Mouse (Mus musculus) stomach, embryonic 16.5 days (tissue): Measurements from ENCODE around the gene Phox2b. TPM values are rescaled to one million over a fixed set of nuclear protein-coding genes. Genes with fewer than 3 reads are reported as not detected.

Source experiments
- ATAC-seq: fragments of 200-750 bp; cut with Nextera tagmentation; 2 replicates; pipeline ENCODE4 v1.8.0; 2017; ENCODE audit warnings: moderate number of reproducible peaks, moderate TSS enrichment; ENCODE audit not compliant: insufficient read depth, low FRiP score
- H3K27ac ChIP-seq: fragments of 300-500 bp; sonication (generic); 2 replicates; pipeline ENCODE4 v1.5.1; 2014; ENCODE audit warnings: low read length
- H3K27me3 ChIP-seq: fragments of 300-500 bp; sonication (generic); 2 replicates; pipeline ENCODE4 v1.6.1; 2014; ENCODE audit warnings: low read length, control low read depth, mixed read lengths; ENCODE audit not compliant: control insufficient read depth, insufficient read depth
- H3K36me3 ChIP-seq: fragments of 300-500 bp; sonication (generic); 2 replicates; pipeline ENCODE4 v1.6.1; 2014; ENCODE audit warnings: low read length; ENCODE audit not compliant: control insufficient read depth, insufficient read depth
- H3K4me1 ChIP-seq: fragments of 300-500 bp; sonication (generic); 2 replicates; pipeline ENCODE4 v1.6.1; 2014; ENCODE audit warnings: low read length, control low read depth, mixed read lengths; ENCODE audit not compliant: control insufficient read depth, insufficient read depth
- H3K4me2 ChIP-seq: fragments of 300-500 bp; sonication (generic); 2 replicates; pipeline ENCODE4 v1.6.1; 2014; ENCODE audit warnings: low read depth, low read length, mixed read lengths
- H3K4me3 ChIP-seq: fragments of 300-500 bp; sonication (generic); replicated peaks from 2 replicates; pipeline ENCODE4 v1.5.1; 2014; ENCODE audit warnings: mild to moderate bottlenecking, low read length
- H3K9ac ChIP-seq: fragments of 300-500 bp; sonication (generic); 2 replicates; pipeline ENCODE4 v1.6.1; 2014; ENCODE audit warnings: low read length
- H3K9me3 ChIP-seq: fragments of 300-500 bp; sonication (generic); replicated peaks from 2 replicates; pipeline ENCODE4 v1.6.1; 2016; ENCODE audit warnings: low read length, control low read depth; ENCODE audit not compliant: control insufficient read depth
- WGBS: fragments of 180-500 bp; shearing (Covaris S2); extraction: QIAGEN DNeasy Blood & Tissue Kit; methylation state at CpG from one replicate; pipeline ENCODE4 v1.1.7; 2014; 5-methylcytosine and 5-hydroxymethylcytosine counted together
- polyA plus RNA-seq: library from polyadenylated mRNA; unstranded; fragments of >200 nt; fragmentation: Nextera tagmentation; extraction: Ambion mirVana; gene quantifications from 2 replicates; pipeline ENCODE4 v1.2.1, GENCODE M21; 2015

Phox2b gene
- polyA plus RNA-seq, 1 experiment from 2014 or later = 11.9 TPM

DNA sequence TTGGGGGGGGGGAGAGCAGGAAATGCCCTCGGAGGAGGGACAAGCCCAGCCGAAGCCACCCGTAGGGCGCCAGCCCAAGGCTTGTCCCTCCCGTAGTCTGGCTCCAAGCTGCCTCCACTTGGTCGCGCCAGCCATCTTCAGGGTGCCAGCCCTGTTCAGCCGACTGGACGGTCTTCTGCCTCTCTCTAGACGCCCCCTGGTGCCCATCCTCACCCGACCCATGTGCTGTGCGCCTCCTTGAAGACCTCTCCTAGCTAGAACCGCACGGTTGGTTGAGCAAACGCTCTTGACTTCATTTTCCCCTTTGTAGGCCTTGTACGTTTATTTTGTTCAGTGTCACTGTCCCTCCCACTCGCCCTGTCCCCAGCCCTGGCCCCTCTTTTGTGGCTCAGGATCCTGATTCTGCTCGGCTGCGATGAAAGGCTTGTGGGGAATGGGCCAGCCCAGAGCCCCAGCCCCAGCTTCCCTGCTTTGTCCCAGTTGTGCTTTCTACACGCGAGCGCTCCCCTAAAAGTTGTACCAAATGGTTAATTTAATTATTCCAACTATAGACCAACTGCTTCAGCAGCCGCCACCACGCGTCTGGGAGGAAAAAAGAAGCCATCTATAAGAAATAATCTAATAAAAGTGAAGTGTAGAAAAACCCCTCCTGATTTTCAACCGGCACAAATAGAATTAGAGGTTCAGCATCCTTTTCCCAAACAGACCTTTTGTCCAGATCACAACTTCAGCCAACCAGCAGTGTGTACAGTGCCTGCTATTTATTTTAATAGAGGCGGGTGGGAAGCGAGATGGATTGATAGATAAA lies 2.9 kb upstream of the Phox2b start:
- Histone ChIP-seq H3K4me1 (no peaks in the 10 kb centered on the region), H3K36me3 (no peaks in the 10 kb centered on the region), H3K27me3 (peaks cover 75% of the 10 kb centered on the region), H3K9me3 (no peaks in the 10 kb centered on the region), H3K4me2 (no peak overlapping the region), H3K27ac (peak overlapping the region; percentile 7; the same call in 1 of the 2 replicates), H3K9ac (no peak overlapping the region), H3K4me3 (no peak overlapping the region)
- ATAC-seq = peak; percentile 53; the same call in 1 of the 2 replicates
- WGBS = 4% methylated on average over 28 of the region's 28 CpGs

DNA sequence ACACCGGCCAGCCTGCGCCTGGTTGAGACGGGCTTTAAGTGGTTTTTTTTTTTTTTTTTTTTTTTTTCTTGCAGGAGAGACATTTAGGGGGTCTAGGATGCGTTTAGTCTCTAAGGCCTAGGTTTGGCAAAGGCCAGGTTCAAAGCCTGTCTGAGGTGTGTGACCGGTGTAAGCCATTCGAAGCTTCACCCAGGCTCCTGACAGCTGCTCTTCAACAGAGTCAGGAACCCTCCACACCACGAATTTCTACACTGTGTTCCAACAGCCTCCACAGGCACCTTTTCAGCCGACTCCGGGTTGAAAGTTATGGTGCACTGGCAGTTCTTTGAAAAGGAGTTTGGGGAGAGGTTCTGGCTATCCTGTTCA lies 2.3 kb upstream of the Phox2b start:
- Histone ChIP-seq H3K27me3 (peaks cover 76% of the 10 kb centered on the region), H3K4me1 (no peaks in the 10 kb centered on the region), H3K9me3 (no peaks in the 10 kb centered on the region), H3K27ac (peak overlapping the region; percentile 7; the same call in 1 of the 2 replicates), H3K4me2 (no peak overlapping the region), H3K36me3 (no peaks in the 10 kb centered on the region), H3K9ac (no peak overlapping the region), H3K4me3 (no peak overlapping the region)
- WGBS = 4% methylated on average over 9 of the region's 9 CpGs
- peak; percentile 12; the same call in 1 of the 2 replicates for ATAC-seq

DNA sequence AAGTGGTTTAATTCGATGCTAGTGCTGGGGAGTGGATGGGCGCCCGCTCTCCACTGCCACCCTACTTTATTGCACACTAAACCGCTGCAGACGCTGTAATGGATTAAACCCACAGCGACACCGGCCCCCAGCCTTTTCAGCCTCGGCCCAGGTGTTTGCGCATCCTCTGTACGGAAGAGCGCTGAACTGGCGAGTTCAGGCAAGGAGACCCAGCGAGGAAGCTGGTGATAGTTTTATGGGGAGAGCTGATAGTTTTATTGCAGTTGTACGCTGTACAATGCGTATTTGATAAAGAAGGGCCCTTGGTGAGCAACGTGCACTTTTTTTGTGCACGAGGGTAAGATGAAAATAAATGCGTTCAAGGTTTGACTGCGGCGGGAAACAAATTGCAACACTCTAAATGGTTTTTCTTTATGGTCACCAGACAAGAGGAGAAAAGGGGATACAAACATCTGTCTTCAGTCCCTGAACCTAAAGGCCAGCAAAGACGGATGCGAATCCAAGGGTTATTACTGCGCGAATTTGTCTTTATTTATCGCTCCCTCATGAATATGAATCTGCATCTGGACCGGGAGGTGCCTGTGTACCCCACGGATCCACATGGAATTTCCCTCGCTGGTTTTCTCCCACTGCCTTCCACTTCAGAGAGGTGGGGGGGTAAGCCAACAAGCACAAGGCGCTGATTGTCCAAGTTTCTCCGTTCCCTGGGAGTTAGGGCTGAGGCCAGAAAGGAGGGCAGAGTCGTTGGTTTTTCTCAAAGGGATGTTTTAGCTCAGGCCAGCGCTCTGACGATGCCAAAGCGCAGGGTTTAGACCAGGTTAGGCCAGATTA lies 1.7 kb upstream of the Phox2b start:
- H3K36me3 ChIP-seq = no peaks in the 10 kb centered on the region
- no peak for ATAC-seq
- H3K4me1 ChIP-seq = peaks cover 2% of the 10 kb centered on the region; the same call in 1 of the 2 replicates
- H3K27me3 ChIP-seq = peaks cover 82% of the 10 kb centered on the region
- no peak overlapping the region for H3K4me2 ChIP-seq
- H3K27ac ChIP-seq = no peak overlapping the region; the same call in 1 of the 2 replicates
- H3K9ac ChIP-seq = no peak overlapping the region
- 3% methylated on average over 34 of the region's 34 CpGs for WGBS
- H3K4me3 ChIP-seq = 0 out of 2 replicates have a peak overlapping the region, but pooled peaks have one; percentile 1
- no peaks in the 10 kb centered on the region for H3K9me3 ChIP-seq

DNA sequence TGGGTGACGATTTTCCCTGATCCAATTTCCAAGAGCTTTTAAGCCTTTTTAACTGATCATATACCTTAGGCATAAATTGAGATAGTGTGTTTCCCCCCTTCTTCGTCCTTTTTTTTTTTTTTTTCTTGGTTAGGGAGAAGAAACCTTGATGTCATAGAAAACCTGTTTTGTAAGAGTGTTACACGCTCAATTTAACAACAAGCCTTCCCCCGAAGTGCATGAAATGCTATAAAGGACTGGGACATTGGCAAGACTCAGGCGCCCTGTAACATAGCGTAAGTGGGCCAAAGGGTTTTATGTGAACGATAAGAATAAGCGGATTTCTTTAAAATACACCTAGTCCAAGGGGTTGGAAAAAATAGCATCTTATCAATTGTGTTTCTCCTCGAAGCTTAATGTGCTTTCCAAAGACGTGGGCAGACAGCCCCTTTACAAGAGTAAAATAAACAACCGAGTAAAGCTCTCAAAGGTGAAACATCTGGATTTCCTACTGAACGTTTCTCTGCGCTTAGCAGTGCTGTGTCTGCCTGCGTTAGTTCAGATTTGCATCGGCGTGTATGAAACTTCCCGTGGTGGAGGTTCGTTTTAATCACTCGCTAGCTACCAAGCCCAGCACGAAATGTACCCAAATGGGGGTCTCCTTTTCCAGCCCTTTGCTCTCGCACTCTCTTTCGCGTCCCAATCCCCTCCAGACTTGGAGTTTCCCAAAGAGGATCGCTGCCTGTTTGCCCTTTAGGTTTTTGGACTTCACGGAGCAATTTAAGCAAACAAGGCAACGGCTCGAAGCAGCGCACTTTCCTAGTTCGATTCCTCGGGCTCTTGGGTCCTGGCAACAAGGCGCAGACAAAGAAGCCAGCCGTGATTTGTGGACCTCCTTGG lies 531 bp upstream of the Phox2b start:
- Histone ChIP-seq H3K4me2 (no peak overlapping the region), H3K27ac (peak overlapping the region; percentile 30), H3K36me3 (no peaks in the 10 kb centered on the region), H3K4me3 (peak overlapping the region; percentile 14; the same call in 1 of the 2 replicates), H3K27me3 (peaks cover 90% of the 10 kb centered on the region), H3K9me3 (no peaks in the 10 kb centered on the region), H3K4me1 (peaks cover 2% of the 10 kb centered on the region; the same call in 1 of the 2 replicates), H3K9ac (no peak overlapping the region)
- WGBS = 2% methylated on average over 32 of the region's 32 CpGs
- ATAC-seq = no peak

DNA sequence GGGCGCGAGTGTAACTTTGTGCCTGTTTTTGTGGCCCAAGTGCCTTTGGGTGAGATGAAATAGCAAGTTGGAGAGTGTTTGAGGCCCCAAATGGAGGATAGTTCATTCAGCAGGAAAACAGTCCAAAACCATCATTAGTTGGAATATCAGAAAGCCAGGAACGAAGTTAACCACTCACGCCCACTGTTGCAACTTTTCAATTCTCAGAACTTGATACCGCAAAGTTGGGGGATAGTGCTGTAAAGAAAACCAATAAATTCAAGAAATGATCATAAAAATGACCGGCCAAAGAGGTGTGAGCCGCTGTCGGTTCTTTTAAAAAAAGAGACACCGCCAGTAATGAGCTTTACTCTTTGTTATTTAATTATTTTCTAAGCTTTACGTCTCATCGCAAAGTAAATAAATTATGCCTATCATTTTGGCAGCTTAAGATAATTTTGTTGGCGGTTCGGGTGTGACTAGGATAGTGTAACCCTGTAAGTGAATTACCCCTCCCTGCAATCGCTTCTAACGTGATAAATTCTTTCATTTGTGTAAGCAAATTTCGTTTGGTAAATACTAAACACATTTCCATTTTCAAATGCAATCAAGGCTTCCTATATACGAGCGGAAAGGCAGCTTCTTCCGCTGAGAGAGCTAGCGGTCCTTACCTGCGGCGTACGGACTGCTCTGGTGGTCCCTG lies 909 bp downstream of the Phox2b start:
- no peak overlapping the region for H3K9ac ChIP-seq
- no peak overlapping the region for H3K4me2 ChIP-seq
- H3K36me3 ChIP-seq = no peaks in the 10 kb centered on the region
- H3K9me3 ChIP-seq = no peaks in the 10 kb centered on the region
- ATAC-seq = no peak
- H3K27me3 ChIP-seq = peaks cover 88% of the 10 kb centered on the region
- peaks cover 2% of the 10 kb centered on the region; the same call in 1 of the 2 replicates for H3K4me1 ChIP-seq
- WGBS = 3% methylated on average over 23 of the region's 23 CpGs
- H3K27ac ChIP-seq = 0 out of 2 replicates have a peak overlapping the region, but pooled peaks have one; percentile 21
- peak overlapping the region; percentile 16 for H3K4me3 ChIP-seq

DNA sequence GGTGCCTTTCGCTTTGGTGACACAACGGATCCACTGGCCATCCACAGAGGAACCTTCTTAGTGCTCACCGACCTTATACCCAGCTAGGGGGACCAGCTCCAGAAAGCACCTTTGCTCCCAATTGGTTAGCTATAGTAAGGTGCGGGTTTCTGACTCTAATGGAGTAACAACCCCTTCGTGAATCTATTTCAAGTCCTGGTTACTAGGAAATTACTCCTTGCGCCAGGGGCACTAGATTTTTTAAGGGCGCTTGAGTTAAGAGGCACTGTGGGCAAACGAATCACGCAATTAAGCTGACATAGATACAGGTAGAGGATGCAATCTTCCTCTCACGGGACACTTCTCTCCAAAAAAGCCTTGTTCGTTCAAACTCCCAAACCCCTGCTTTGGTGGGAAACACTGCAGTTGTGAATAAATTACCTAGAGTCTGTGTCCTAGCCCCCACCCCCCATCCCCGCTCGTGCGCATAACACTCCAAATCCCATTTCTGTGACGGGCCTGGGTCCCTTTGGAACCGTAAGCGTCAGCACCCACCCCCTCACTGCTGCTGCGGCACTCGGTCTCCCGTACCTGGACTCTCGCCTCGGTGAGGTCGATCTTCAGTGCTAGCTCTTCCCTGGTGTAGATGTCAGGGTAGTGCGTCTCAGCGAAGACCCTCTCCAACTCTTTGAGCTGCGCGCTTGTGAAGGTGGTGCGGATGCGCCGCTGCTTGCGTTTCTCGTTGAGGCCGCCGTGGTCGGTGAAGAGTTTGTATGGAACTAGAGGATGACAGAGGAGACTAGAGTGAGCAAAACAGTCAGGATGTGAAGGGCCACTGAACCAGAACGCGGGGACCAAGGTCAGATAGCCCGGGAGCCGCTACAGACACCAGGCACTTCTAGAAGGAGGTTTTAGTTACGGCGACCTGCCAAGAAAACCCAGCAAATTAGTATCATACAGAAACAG lies 1.7 kb downstream of the Phox2b start:
- no peak for ATAC-seq
- no peak overlapping the region for H3K9ac ChIP-seq
- H3K4me1 ChIP-seq = peaks cover 2% of the 10 kb centered on the region; the same call in 1 of the 2 replicates
- peaks cover 85% of the 10 kb centered on the region for H3K27me3 ChIP-seq
- H3K4me2 ChIP-seq = no peak overlapping the region
- H3K4me3 ChIP-seq = peak overlapping the region; percentile 16
- H3K36me3 ChIP-seq = no peaks in the 10 kb centered on the region
- 3% methylated on average over 41 of the region's 41 CpGs for WGBS
- H3K9me3 ChIP-seq = no peaks in the 10 kb centered on the region
- no peak overlapping the region for H3K27ac ChIP-seq

DNA sequence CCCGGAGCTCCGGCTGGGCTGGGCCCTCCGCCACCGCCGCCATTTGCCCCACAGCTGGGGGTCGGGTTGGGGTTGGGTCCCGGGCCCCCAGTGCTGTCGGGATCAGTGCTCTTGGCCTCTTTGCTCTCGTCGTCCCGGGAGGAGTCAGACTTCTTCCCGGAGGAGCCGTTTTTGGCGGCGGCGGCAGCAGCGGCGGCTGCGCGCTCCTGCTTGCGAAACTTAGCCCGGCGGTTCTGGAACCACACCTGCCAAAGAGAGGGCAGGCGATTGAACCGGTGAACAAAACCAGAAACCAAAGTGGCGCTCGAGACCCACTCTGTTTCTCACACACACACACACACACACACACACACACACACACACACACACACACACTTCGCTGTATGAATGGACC lies 2.7 kb downstream of the Phox2b start:
- no peaks in the 10 kb centered on the region for H3K9me3 ChIP-seq

More for the DNA sequence above, 2.7 kb downstream of the Phox2b start:
- Histone ChIP-seq H3K36me3 (no peaks in the 10 kb centered on the region), H3K4me1 (peaks cover 2% of the 10 kb centered on the region; the same call in 1 of the 2 replicates), H3K4me2 (peak overlapping the region; percentile 46), H3K27ac (peak overlapping the region; percentile 46; the same call in 1 of the 2 replicates), H3K27me3 (peaks cover 86% of the 10 kb centered on the region), H3K4me3 (peak overlapping the region; percentile 39), H3K9ac (peak overlapping the region; percentile 35)
- no peak for ATAC-seq
- WGBS = under 1% methylated on average over 28 of the region's 28 CpGs
